Mouse (Mus musculus): ENCODE data around the gene Pla2g4a.

DNA sequence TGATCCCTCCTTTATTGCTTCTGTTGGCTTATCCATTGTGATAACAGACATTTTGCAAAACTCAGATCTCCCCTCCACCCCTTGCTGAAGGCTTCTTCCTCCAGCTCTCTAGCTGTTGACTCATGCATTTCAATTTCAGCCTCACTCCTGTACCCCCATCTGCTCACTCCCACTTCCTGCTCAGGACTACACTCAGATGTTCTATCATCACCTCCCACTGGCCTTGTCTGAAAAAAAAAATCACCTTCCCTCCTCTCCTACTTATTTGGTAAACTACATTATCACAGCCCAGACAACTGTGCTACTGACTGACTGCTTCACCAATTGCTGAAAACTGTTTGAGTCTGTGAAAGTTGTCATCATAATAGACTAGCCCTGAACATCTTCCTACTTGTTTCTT is 93.8 kb downstream of the Pla2g4a start:
- no peak for TF ChIP-seq CTCF (IDR thresholded peaks at IDR 0.05; ENCODE audit: control insufficient read depth, insufficient read depth, low read length)
- no peak for TF ChIP-seq POLR2A (IDR thresholded peaks at IDR 0.05; ENCODE audit: borderline replicate concordance, control insufficient read depth, low read depth, low read length)

Data from bone marrow, adult 2 months (tissue).